ENCODE assay signal across 21 mouse cellular contexts in genomic region chr17:70594277-70594676, GRCm38 (mm10).
"Had no signal": no experiment of that assay in that cellular context is flagged by ENCODE, and none has a peak within 500 bp of the region (broad histone marks: within the 10 kb centered on the region; RNA-seq: fewer than 3 reads in every experiment).

No protein-coding gene starts in this region.

- ATAC-seq: liver, postnatal 0 days; lung, postnatal 0 days; midbrain, embryonic 15.5 days had no signal

- H3K4me3 ChIP-seq: limb, embryonic 12.5 days; limb, embryonic 15.5 days; midbrain, embryonic 12.5 days; midbrain, embryonic 15.5 days; neural tube, embryonic 12.5 days; neural tube, embryonic 15.5 days; stomach, embryonic 15.5 days had no signal

- DNase-seq: kidney, adult 18-20 months; kidney, adult 9 months; kidney, postnatal 14 days; kidney, postnatal 4 days; left cerebral cortex, postnatal 4 days; liver, postnatal 0 days; lung, embryonic 14.5 days; retina, postnatal 1 day; right cerebral cortex, postnatal 25 days; spleen, adult 18-20 months; thymus, postnatal 25 days had no signal

- H3K27ac ChIP-seq: limb, embryonic 12.5 days; limb, embryonic 15.5 days; liver, embryonic 14.5 days; macrophage; midbrain, embryonic 12.5 days; midbrain, embryonic 15.5 days; neural tube, embryonic 12.5 days; neural tube, embryonic 15.5 days; stomach, embryonic 15.5 days had no signal
